Mouse (Mus musculus) CH12.LX (cell line): ENCODE measurements around the gene Unc13c. TPM values are rescaled to one million over a fixed set of nuclear protein-coding genes. Genes with fewer than 3 reads are reported as not detected.

Source experiments
- DNase-seq: peaks from one replicate; pipeline ENCODE4 v3.0.0-alpha.2; 2013; ENCODE audit errors: extremely low read depth
- H3K27ac ChIP-seq: 2 replicates; pipeline ENCODE4 v1.5.1; 2012; ENCODE audit warnings: low read depth, mild to moderate bottlenecking, control low read depth, moderate library complexity; ENCODE audit not compliant: insufficient read depth
- H3K27me3 ChIP-seq: replicated peaks from 2 replicates; pipeline ENCODE3; 2012; ENCODE audit warnings: inconsistent platforms
- H3K36me3 ChIP-seq, 2 experiments: replicated peaks in 1 of 2; 2 replicates each; pipeline versions ENCODE3 to v1.6.1; 2012; ENCODE audit warnings: inconsistent platforms in 1 of 2, low read length in 1 of 2, mild to moderate bottlenecking in 1 of 2, mixed read lengths in 1 of 2, moderate library complexity in 1 of 2; ENCODE audit not compliant: control insufficient read depth in 1 of 2, insufficient read depth in 1 of 2
- H3K4me1 ChIP-seq, 2 experiments: 2 replicates each; pipeline ENCODE4 v1.6.1; 2012; ENCODE audit warnings: inconsistent platforms in 1 of 2, moderate library complexity in 1 of 2; ENCODE audit not compliant: insufficient read depth in 2 of 2, control insufficient read depth in 1 of 2
- H3K4me2 ChIP-seq: 2 replicates; pipeline ENCODE4 v1.6.1; 2012; ENCODE audit warnings: low read depth, mild to moderate bottlenecking, control low read depth; ENCODE audit not compliant: poor library complexity, insufficient read depth, severe bottlenecking
- H3K4me3 ChIP-seq, 3 experiments: fragments of 150-350 bp in 1 of 3; sonication (generic) in 1 of 3; replicated peaks in 1 of 3; 2 replicates each; pipeline versions ENCODE3 to v1.5.1; 2011 to 2012; ENCODE audit warnings: low read depth in 2 of 3, low read length in 2 of 3, mild to moderate bottlenecking in 2 of 3, moderate library complexity in 2 of 3, control low read depth in 1 of 3, improper control_type of control experiment in 1 of 3, inconsistent platforms in 1 of 3, mixed read lengths in 1 of 3; ENCODE audit not compliant: poor library complexity in 1 of 3
- H3K79me2 ChIP-seq: replicated peaks from 2 replicates; pipeline ENCODE4 v1.6.1; 2012; ENCODE audit warnings: mild to moderate bottlenecking, moderate library complexity; ENCODE audit not compliant: control insufficient read depth, poor library complexity, insufficient read depth, severe bottlenecking; ENCODE audit errors: extremely low read depth
- H3K9ac ChIP-seq: 2 replicates; pipeline ENCODE4 v1.6.1; 2012; ENCODE audit warnings: low read depth, mild to moderate bottlenecking, control low read depth, moderate library complexity; ENCODE audit not compliant: insufficient read depth
- H3K9me3 ChIP-seq: replicated peaks from 2 replicates; pipeline ENCODE3; 2012; ENCODE audit warnings: low read length, inconsistent platforms, mixed read lengths
- BHLHE40 ChIP-seq: IDR thresholded peaks from 2 replicates; pipeline ENCODE4 v1.6.1; 2011; ENCODE audit warnings: mild to moderate bottlenecking, low read depth, low read length, improper control_type of control experiment
- CHD1 ChIP-seq: IDR thresholded peaks from 2 replicates; pipeline ENCODE4 v1.6.1; 2012; ENCODE audit warnings: low read depth, low read length, improper control_type of control experiment, inconsistent platforms
- CHD2 ChIP-seq: IDR thresholded peaks from 2 replicates; pipeline ENCODE4 v1.6.1; 2011; ENCODE audit warnings: low read length, improper control_type of control experiment
- ELF1 ChIP-seq: IDR thresholded peaks from 2 replicates; pipeline ENCODE4 v1.6.1; 2014; ENCODE audit warnings: low read depth, mild to moderate bottlenecking, inconsistent platforms, low read length, improper control_type of control experiment
- EP300 ChIP-seq: IDR thresholded peaks from 2 replicates; pipeline ENCODE4 v1.6.1; 2011; ENCODE audit warnings: low read length, improper control_type of control experiment
- GABPA ChIP-seq: IDR thresholded peaks from 2 replicates; pipeline ENCODE4 v1.6.1; 2012; ENCODE audit warnings: low read depth, low read length, improper control_type of control experiment, inconsistent platforms; ENCODE audit not compliant: insufficient replicate concordance
- IRF4 ChIP-seq: IDR thresholded peaks from 2 replicates; pipeline ENCODE4 v1.6.1; 2014; ENCODE audit warnings: low read depth, mild to moderate bottlenecking, inconsistent platforms, low read length, improper control_type of control experiment
- JUN ChIP-seq: IDR thresholded peaks from 2 replicates; pipeline ENCODE4 v1.6.1; 2011; ENCODE audit warnings: low read depth, mild to moderate bottlenecking, low read length, improper control_type of control experiment, moderate library complexity; ENCODE audit not compliant: insufficient read depth
- JUND ChIP-seq: conservative IDR thresholded peaks from 2 replicates; pipeline ENCODE4 v1.6.1; 2011; ENCODE audit warnings: low read depth, low read length, improper control_type of control experiment
- KAT2A ChIP-seq: IDR thresholded peaks from 2 replicates; pipeline ENCODE4 v1.6.1; 2012; ENCODE audit warnings: low read length, improper control_type of control experiment, inconsistent platforms; ENCODE audit not compliant: insufficient replicate concordance
- MAFK ChIP-seq: IDR thresholded peaks from 2 replicates; pipeline ENCODE4 v1.6.1; 2011; ENCODE audit warnings: low read length, improper control_type of control experiment; ENCODE audit not compliant: insufficient replicate concordance
- MAX ChIP-seq: IDR thresholded peaks from 2 replicates; pipeline ENCODE4 v1.6.1; 2011; ENCODE audit warnings: low read length, improper control_type of control experiment
- MAZ ChIP-seq: IDR thresholded peaks from 2 replicates; pipeline ENCODE4 v1.6.1; 2012; ENCODE audit warnings: low read depth, mild to moderate bottlenecking, inconsistent platforms, low read length, improper control_type of control experiment, moderate library complexity
- MEF2A ChIP-seq: IDR thresholded peaks from 2 replicates; pipeline ENCODE4 v1.6.1; 2014; ENCODE audit warnings: low read depth, mild to moderate bottlenecking, inconsistent platforms, low read length, improper control_type of control experiment, borderline replicate concordance
- MYC ChIP-seq: IDR thresholded peaks from 2 replicates; pipeline ENCODE4 v1.6.1; 2011; ENCODE audit warnings: low read depth, mild to moderate bottlenecking, improper control_type of control experiment, low read length
- NELFE ChIP-seq: IDR thresholded peaks from 2 replicates; pipeline ENCODE4 v1.6.1; 2011; ENCODE audit warnings: low read depth, low read length, improper control_type of control experiment
- NRF1 ChIP-seq: IDR thresholded peaks from 2 replicates; pipeline ENCODE4 v1.6.1; 2014; ENCODE audit warnings: low read depth, mild to moderate bottlenecking, inconsistent platforms, low read length, improper control_type of control experiment, moderate library complexity
- POLR2A ChIP-seq: IDR thresholded peaks from 2 replicates; pipeline ENCODE4 v1.6.1; 2011; ENCODE audit warnings: low read depth, mild to moderate bottlenecking, improper control_type of control experiment, low read length
- SIN3A ChIP-seq: IDR thresholded peaks from 2 replicates; pipeline ENCODE4 v1.6.1; 2012; ENCODE audit warnings: low read length, improper control_type of control experiment, inconsistent platforms
- SMC3 ChIP-seq: IDR thresholded peaks from 2 replicates; pipeline ENCODE4 v1.6.1; 2011; ENCODE audit warnings: low read depth, low read length, improper control_type of control experiment
- TBP ChIP-seq: conservative IDR thresholded peaks from 2 replicates; pipeline ENCODE4 v1.6.1; 2011; ENCODE audit warnings: low read depth, low read length, improper control_type of control experiment
- TCF12 ChIP-seq: IDR thresholded peaks from 2 replicates; pipeline ENCODE4 v1.6.1; 2014; ENCODE audit warnings: low read depth, mild to moderate bottlenecking, inconsistent platforms, low read length, improper control_type of control experiment
- USF1 ChIP-seq: IDR thresholded peaks from 2 replicates; pipeline ENCODE4 v1.6.1; 2014; ENCODE audit warnings: low read depth, mild to moderate bottlenecking, inconsistent platforms, low read length, improper control_type of control experiment
- USF2 ChIP-seq: conservative IDR thresholded peaks from 2 replicates; pipeline ENCODE4 v1.6.1; 2011; ENCODE audit warnings: low read depth, low read length, improper control_type of control experiment
- ZC3H11A ChIP-seq: IDR thresholded peaks from 2 replicates; pipeline ENCODE4 v1.6.1; 2012; ENCODE audit warnings: low read depth, mild to moderate bottlenecking, inconsistent platforms, low read length, improper control_type of control experiment
- ZKSCAN1 ChIP-seq: IDR thresholded peaks from 2 replicates; pipeline ENCODE4 v1.6.1; 2012; ENCODE audit warnings: low read depth, inconsistent platforms, low read length, improper control_type of control experiment, borderline replicate concordance
- ZMIZ1 ChIP-seq: IDR thresholded peaks from 2 replicates; pipeline ENCODE4 v1.6.1; 2012; ENCODE audit warnings: low read depth, mild to moderate bottlenecking, inconsistent platforms, low read length, improper control_type of control experiment
- ZNF384 ChIP-seq: IDR thresholded peaks from 2 replicates; pipeline ENCODE4 v1.6.1; 2012; ENCODE audit warnings: low read depth, low read length, improper control_type of control experiment, inconsistent platforms
- dilution Hi-C: fragments of 300-500 bp; cut with MboI; formaldehyde crosslinking; loops from 2 replicates; pipeline ENCODE4 v1.14.3; 2020; ENCODE audit warnings: low sequenced_read_pairs; ENCODE audit not compliant: extremely low pct_unique_long_range_greater_than_20kb, extremely low pct_ligation_motif_present
- in situ Hi-C: fragments of 300-500 bp; cut with MboI; formaldehyde crosslinking; loops from 3 replicates; pipeline ENCODE4 v1.14.3; 2019; ENCODE audit warnings: low sequenced_read_pairs, low pct_ligation_motif_present, low pct_unique_long_range_greater_than_20kb, mixed read lengths
- polyA plus RNA-seq: library from polyadenylated mRNA; unstranded; fragments of >175 nt; gene quantifications from 2 replicates; pipeline ENCODE4 v1.2.1, GENCODE M21; 2012; ENCODE audit warnings: low read depth; ENCODE audit not compliant: insufficient read length
- total RNA-seq, 2 experiments: library from RNA; depleted of rRNA; stranded (reverse); fragments of 300-350 nt in 1 of 2; fragments of >200 nt in 1 of 2; gene quantifications; 2 replicates each; pipeline ENCODE4 v1.2.3; 2012 to 2014

The Unc13c gene
- total and polyA plus RNA-seq, 3 experiments = not detected

DNA sequence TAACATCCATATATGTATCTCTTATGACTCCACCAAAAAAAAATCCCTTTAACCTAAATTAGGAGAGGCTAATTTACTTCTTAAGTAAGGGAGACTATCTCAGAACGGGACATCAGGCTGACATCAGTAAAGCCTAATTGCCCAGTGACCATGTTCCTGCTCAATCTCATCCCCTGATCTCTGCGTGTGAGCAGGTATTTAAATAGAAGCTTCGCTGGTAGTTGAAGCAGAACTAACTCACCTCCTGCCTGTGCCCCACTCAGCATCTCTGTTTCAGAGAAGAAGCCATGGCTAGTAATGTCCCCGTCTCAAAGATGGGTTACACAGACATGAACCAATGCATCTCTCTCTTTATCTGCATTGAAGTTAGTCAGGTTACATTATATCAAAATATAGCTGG is 255.3 kb downstream of the Unc13c start:
- H3K27me3 ChIP-seq = no peaks in the 10 kb centered on the region
- H3K9me3 ChIP-seq = no peaks in the 10 kb centered on the region
- TF ChIP-seq ZC3H11A (no peak), NELFE (no peak), IRF4 (no peak), MAFK (no peak), TCF12 (no peak), ZMIZ1 (no peak), JUND (no peak), CHD2 (no peak), MAX (no peak), EP300 (no peak), USF2 (no peak), NRF1 (no peak), BHLHE40 (no peak), TBP (no peak), MEF2A (no peak), MYC (no peak), GABPA (no peak), POLR2A (no peak)
- no peak overlapping the region for H3K4me3 ChIP-seq
- H3K9ac ChIP-seq = no peak overlapping the region
- no peak overlapping the region for H3K27ac ChIP-seq
- H3K4me1 ChIP-seq = no peaks in the 10 kb centered on the region
- H3K79me2 ChIP-seq = no peaks in the 10 kb centered on the region
- in situ Hi-C loops = no loop called here
- no peaks in the 10 kb centered on the region for H3K36me3 ChIP-seq
- dilution Hi-C loops = no loop called here
- no peak for DNase-seq
- H3K4me2 ChIP-seq = no peak overlapping the region

DNA sequence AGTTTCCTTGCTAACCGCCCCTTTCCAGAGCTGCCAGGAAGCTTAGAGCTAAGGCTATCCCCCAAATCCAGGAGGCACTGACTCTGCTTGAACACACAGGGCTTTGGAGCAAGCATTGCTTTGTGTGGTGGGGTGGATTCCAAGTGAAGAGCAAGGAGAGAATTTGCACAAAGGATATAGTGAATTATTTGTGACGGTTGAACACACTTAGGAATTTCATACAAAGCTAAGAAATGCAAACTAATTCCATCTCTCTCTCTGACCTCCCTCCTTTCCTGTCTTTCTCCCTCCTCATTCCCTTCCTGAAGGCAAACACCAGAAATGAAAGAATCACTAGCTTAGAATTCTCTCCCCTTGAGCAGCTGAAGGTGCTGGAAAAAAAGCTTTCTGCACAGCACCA is 271.7 kb downstream of the Unc13c start:
- no peak overlapping the region for H3K9ac ChIP-seq
- no peak for DNase-seq

More for the DNA sequence above, 271.7 kb downstream of the Unc13c start:
- H3K27ac ChIP-seq = no peak overlapping the region
- in situ Hi-C loops (no loop called here), dilution Hi-C loops (no loop called here)
- no peak overlapping the region for H3K4me2 ChIP-seq
- no peaks in the 10 kb centered on the region for H3K36me3 ChIP-seq
- no peaks in the 10 kb centered on the region for H3K4me1 ChIP-seq
- H3K27me3 ChIP-seq = no peaks in the 10 kb centered on the region
- no peak overlapping the region for H3K4me3 ChIP-seq
- no peaks in the 10 kb centered on the region for H3K79me2 ChIP-seq
- TF ChIP-seq ZKSCAN1 (no peak), NRF1 (no peak), USF1 (no peak), POLR2A (no peak), KAT2A (no peak), TBP (no peak), JUND (no peak), ELF1 (no peak), MAZ (no peak), ZMIZ1 (no peak), ZNF384 (no peak), SMC3 (no peak), USF2 (no peak), SIN3A (no peak), CHD1 (no peak), ZC3H11A (no peak), JUN (no peak), CHD2 (no peak), MYC (no peak)
- H3K9me3 ChIP-seq = no peaks in the 10 kb centered on the region
